Mouse (Mus musculus): Measurements from ENCODE around the gene 1600002K03Rik.
"Not testable (repeated sequence)": the region's sequence is repeated elsewhere in the genome, so short reads cannot be mapped to it uniquely, and the experiment has no call there.

DNA sequence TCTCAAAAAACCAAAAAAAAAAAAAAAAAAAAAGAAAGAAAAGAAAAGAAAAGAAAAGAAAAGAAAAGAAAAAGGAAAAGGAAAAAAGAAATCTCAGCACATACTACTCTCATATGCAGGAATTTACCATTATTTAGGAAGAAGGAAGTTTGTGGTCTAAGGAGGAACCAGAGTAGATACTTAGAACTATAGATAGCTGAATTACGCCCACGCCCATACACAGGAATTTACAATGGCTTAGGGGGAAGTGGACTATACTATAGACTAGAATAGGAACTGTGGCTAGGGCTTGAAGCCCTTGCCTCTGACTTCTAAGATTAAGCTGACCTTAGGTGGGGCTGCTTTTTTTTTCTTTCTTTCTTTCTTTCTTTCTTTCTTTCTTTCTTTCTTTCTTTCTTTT lies 50.4 kb downstream of the 1600002K03Rik start:
- not testable (repeated sequence) for TF ChIP-seq GATA1, TAL1 (IDR thresholded peaks at IDR 0.05; ENCODE audit: low read length)
